Mouse (Mus musculus): ENCODE data around the gene Fktn. TPM values are rescaled to one million over a fixed set of nuclear protein-coding genes. Genes with fewer than 3 reads are reported as not detected.
"Not testable (repeated sequence)": the region's sequence is repeated elsewhere in the genome, so short reads cannot be mapped to it uniquely, and the experiment has no call there.

Gene Fktn
- polyA plus RNA-seq, 1 experiment from 2014 or later, result 23.9 TPM

GRCm38 (mm10) chr4:53803674-53804073, 89.9 kb downstream of the Fktn start:
- not testable (repeated sequence) for H3K9me3 ChIP-seq; ATAC-seq (replicated peaks); H3K4me2 ChIP-seq; H3K4me1 ChIP-seq; H3K9ac ChIP-seq; H3K36me3 ChIP-seq (replicated peaks); H3K27me3 ChIP-seq (replicated peaks); H3K27ac ChIP-seq; H3K4me3 ChIP-seq
- 92% methylated on average over 8 of the region's 8 CpGs for whole genome bisulfite sequencing

- WGBS, result 77% methylated on average over 6 of the region's 6 CpGs
- not testable (repeated sequence) for H3K27ac ChIP-seq
Measured at GRCm38 (mm10) chr4:53806428-53806827, 92.6 kb downstream of the Fktn start.

GRCm38 (mm10) chr4:53818320-53818719, 104.5 kb downstream of the Fktn start:
- Histone ChIP-seq H3K9ac (no peak overlapping the region), H3K4me2 (no peak overlapping the region), H3K36me3 (replicated peaks) (no peaks in the 10 kb centered on the region), H3K27me3 (replicated peaks) (no peaks in the 10 kb centered on the region), H3K9me3 (no peaks in the 10 kb centered on the region), H3K4me1 (no peaks in the 10 kb centered on the region), H3K4me3 (no peak overlapping the region), H3K27ac (no peak overlapping the region)
- ATAC-seq (replicated peaks), result no peak
- 72% methylated on average over 5 of the region's 5 CpGs for WGBS

More at GRCm38 (mm10) chr4:53806428-53806827, 92.6 kb downstream of the Fktn start:
- H3K36me3 ChIP-seq (replicated peaks); H3K4me3 ChIP-seq; ATAC-seq (replicated peaks); H3K9ac ChIP-seq; H3K4me2 ChIP-seq; H3K27me3 ChIP-seq (replicated peaks); H3K9me3 ChIP-seq; H3K4me1 ChIP-seq: not testable (repeated sequence)

- Histone ChIP-seq H3K36me3 (replicated peaks) (no peaks in the 10 kb centered on the region), H3K4me3 (no peak overlapping the region), H3K4me1 (peaks cover 14% of the 10 kb centered on the region), H3K9ac (no peak overlapping the region), H3K27ac (no peak overlapping the region), H3K27me3 (replicated peaks) (no peaks in the 10 kb centered on the region), H3K9me3 (no peaks in the 10 kb centered on the region), H3K4me2 (no peak overlapping the region)
- ATAC-seq (replicated peaks), result no peak
- 50% methylated on average over 6 of the region's 6 CpGs for WGBS
Measured at GRCm38 (mm10) chr4:53823697-53824096, 109.9 kb downstream of the Fktn start.

- no peaks in the 10 kb centered on the region for H3K27me3 ChIP-seq (replicated peaks)
- no peak overlapping the region for H3K27ac ChIP-seq
- no peak overlapping the region for H3K4me2 ChIP-seq
- whole genome bisulfite sequencing, result 69% methylated on average over 4 of the region's 4 CpGs
- H3K9ac ChIP-seq, result no peak overlapping the region
- H3K4me3 ChIP-seq, result no peak overlapping the region
- peaks cover 14% of the 10 kb centered on the region for H3K4me1 ChIP-seq
- no peak for ATAC-seq (replicated peaks)
- H3K36me3 ChIP-seq (replicated peaks), result no peaks in the 10 kb centered on the region
- no peaks in the 10 kb centered on the region for H3K9me3 ChIP-seq
Measured at GRCm38 (mm10) chr4:53824831-53825230, 111.0 kb downstream of the Fktn start.

- ATAC-seq (replicated peaks), result peak; percentile 94
- Histone ChIP-seq H3K4me3 (peak within 1 kb of the TSS; percentile 89), H3K27me3 (replicated peaks) (no peaks in the 10 kb centered on the region), H3K36me3 (replicated peaks) (no peaks in the 10 kb centered on the region), H3K27ac (peak within 1 kb of the TSS; percentile 86), H3K4me1 (peaks cover 14% of the 10 kb centered on the region), H3K4me2 (peak within 1 kb of the TSS; percentile 74), H3K9me3 (no peaks in the 10 kb centered on the region), H3K9ac (peak within 1 kb of the TSS; percentile 82)
- WGBS, result under 1% methylated on average over 54 of the region's 55 CpGs
Measured at GRCm38 (mm10) chr4:53825821-53826605, 112.2 kb downstream of the Fktn start, which contains the start of gene Tmem38b. Tmem38b (plus strand) TSS chr4:53826045.

- ATAC-seq (replicated peaks), result no peak
- no peaks in the 10 kb centered on the region for H3K27me3 ChIP-seq (replicated peaks)
- H3K4me2 ChIP-seq, result peak overlapping the region; percentile 74
- H3K9ac ChIP-seq, result peak overlapping the region; percentile 82; the same call in 1 of the 2 replicates
- peak overlapping the region; percentile 89 for H3K4me3 ChIP-seq
- H3K36me3 ChIP-seq (replicated peaks), result no peaks in the 10 kb centered on the region
- whole genome bisulfite sequencing, result 7% methylated on average over 11 of the region's 11 CpGs
- peak overlapping the region; percentile 86; the same call in 1 of the 2 replicates for H3K27ac ChIP-seq
- peaks cover 14% of the 10 kb centered on the region for H3K4me1 ChIP-seq
- no peaks in the 10 kb centered on the region for H3K9me3 ChIP-seq
Measured at GRCm38 (mm10) chr4:53826641-53827248, 112.9 kb downstream of the Fktn start.

Other genes starting within 250 kb of the Fktn start
- gene Fsd1l, start 82.5 kb upstream of the Fktn start, polyA plus RNA-seq (2015; fragmentation: Nextera tagmentation; extraction: Ambion mirVana), result 35.4 and 42.7 TPM in 2 replicates
- gene Tal2, start 65.7 kb downstream of the Fktn start, polyA plus RNA-seq (2015; fragmentation: Nextera tagmentation; extraction: Ambion mirVana), result 5.2 and 6.2 TPM in 2 replicates
- 7.4 and 7.7 TPM in 2 replicates for gene Tmem38b, start 112.0 kb downstream of the Fktn start, polyA plus RNA-seq (2015; fragmentation: Nextera tagmentation; extraction: Ambion mirVana)

All from midbrain, embryonic 15.5 days (tissue).